In genomic region chr5:142819385-142820275, GRCm38 (mm10) we compare ENCODE assay signal across 7 mouse cellular contexts. TPM values are rescaled to one million over a fixed set of nuclear protein-coding genes. Genes with fewer than 3 reads are reported as not detected.
A peak's percentile ranks its signal among the peaks of the same experiment; 100 is the strongest.
DNase-seq lines count a peak whose midpoint lies in the region; TF ChIP-seq lines count a peak whose summit lies in the region.

No protein-coding gene starts in this region.

- intact Hi-C loops in gastrocnemius, adult 2 months (cut with DNase I) = loop anchor here (5.0 kb wide), 2 partner anchors 58 to 88 kb away; partner anchors contain the start of gene Actb

- peak overlapping the region; percentile 100 for H3K27ac ChIP-seq in gastrocnemius, adult 2 months

- H3K4me3 ChIP-seq in gastrocnemius, adult 2 months = peak overlapping the region; percentile 99

- TF ChIP-seq CTCF in gastrocnemius, adult 2 months (IDR thresholded peaks at IDR 0.05) = no peak

- peak; percentile 78 for DNase-seq in adrenal gland, adult 2 months
- peak; percentile 81 to 85 for DNase-seq in cerebellum, postnatal 14 days
- peak; percentile 78 for DNase-seq in gastrocnemius, adult 2 months
- peak; percentile 73 for DNase-seq in hindlimb bud, embryonic 11.5 days (ENCODE audit: extremely low spot score, low read depth, low spot score)
- DNase-seq in left cerebral cortex, adult 8-10 months (ENCODE audit: low spot score in 2 of 2) = peak; percentile 67 to 81
- peak; percentile 76 for DNase-seq in lung, postnatal 4 days
- peak; percentile 73 to 78 for DNase-seq in right cerebral cortex, postnatal 36 days (ENCODE audit: low spot score in 2 of 2)

RNA-seq across cellular contexts. Expression of gene Tnrc18, which starts 2.2 kb away (rescaled TPM):
- 10 to 100 TPM; 58.6 to 72.1 TPM for total RNA-seq in adrenal gland, adult 2 months (2021)
- polyA plus RNA-seq in adrenal gland, adult 2 months (2012; rRNA removed) = 91.5 and 110 TPM in 2 replicates
- total RNA-seq in gastrocnemius, adult 2 months (2021) = 10 to 100 TPM; 31.5 to 32.0 TPM
- 100 to 1,000 TPM; 112 to 134 (median 116) TPM for total RNA-seq in left cerebral cortex, adult 8-10 months (2022)

Comparison
In these comparisons a context has a peak if more than half of its experiments do, and no peak if none do; other contexts are left out.
1. Peak in every context shown above with its lines: DNase-seq, H3K4me3 ChIP-seq and H3K27ac ChIP-seq.